Mouse (Mus musculus) brain, embryonic 14.5 days (tissue): Measurements from ENCODE around the gene Timp3. TPM values are rescaled to one million over a fixed set of nuclear protein-coding genes. Genes with fewer than 3 reads are reported as not detected.

Source experiments
- DNase-seq: peaks from one replicate; pipeline ENCODE4 v3.0.0-alpha.2; 2011; ENCODE audit warnings: low read depth
- CTCF ChIP-seq: fragments of 200-500 bp; IDR thresholded peaks from 2 replicates; pipeline ENCODE4 v1.5.1; 2012; ENCODE audit warnings: inconsistent platforms, mild to moderate bottlenecking, moderate library complexity, borderline replicate concordance; ENCODE audit not compliant: insufficient read depth, insufficient read length; ENCODE audit errors: extremely low read depth
- POLR2A ChIP-seq: fragments of 200-500 bp; IDR thresholded peaks from 2 replicates; pipeline ENCODE4 v1.6.1; 2012; ENCODE audit warnings: mild to moderate bottlenecking, inconsistent platforms, borderline replicate concordance; ENCODE audit not compliant: poor library complexity, insufficient read depth, insufficient read length, severe bottlenecking; ENCODE audit errors: extremely low read depth
- polyA plus RNA-seq: library from polyadenylated mRNA; depleted of rRNA; stranded (reverse); fragments of >200 nt; gene quantifications from 2 replicates; pipeline ENCODE4 v1.2.3, GENCODE M21; 2012; rRNA removed

Timp3 gene
- polyA plus RNA-seq, 1 experiment = 22.8 TPM

GRCm38 (mm10) chr10:86389913-86390312 lies 89.7 kb downstream of the Timp3 start:
- peak; percentile 82 for DNase-seq
- TF ChIP-seq CTCF = no peak
- TF ChIP-seq POLR2A = no peak

DNA sequence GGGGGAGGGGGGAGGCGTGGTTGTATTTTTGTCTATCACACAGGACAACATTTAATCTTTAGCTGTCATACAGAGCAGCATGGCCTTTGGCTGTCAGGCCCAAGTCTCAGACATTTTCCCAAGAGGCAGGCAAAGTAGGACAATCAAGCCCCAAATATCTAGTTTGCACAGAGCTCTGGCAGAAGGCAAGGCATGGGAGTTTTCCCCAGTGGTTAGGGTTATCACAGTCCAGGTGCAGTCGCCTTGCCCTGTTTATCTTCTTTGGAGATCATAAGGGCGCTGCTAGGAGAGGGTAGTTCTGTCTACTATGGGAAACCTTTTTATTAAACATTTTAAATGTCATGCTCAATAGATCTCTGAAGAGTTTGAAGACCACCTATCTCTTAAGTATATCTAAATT lies 92.2 kb downstream of the Timp3 start:
- DNase-seq = no peak
- TF ChIP-seq CTCF (no peak), POLR2A (no peak)

GRCm38 (mm10) chr10:86397577-86398346 lies 97.6 kb downstream of the Timp3 start:
- no peak for DNase-seq
- no peak for TF ChIP-seq CTCF
- no peak for TF ChIP-seq POLR2A

- no peak for DNase-seq
- TF ChIP-seq POLR2A (no peak), CTCF (no peak)
Observed at GRCm38 (mm10) chr10:86398347-86398720, 98.2 kb downstream of the Timp3 start.

Other genes with a start within 250 kb of the Timp3 start
- 10.4 and 25.2 TPM in 2 replicates for gene Syn3, start 198.5 kb downstream of the Timp3 start, polyA plus RNA-seq